Mouse (Mus musculus) naive thymus-derived CD4-positive, alpha-beta T cell, adult 5 months (primary cell): ENCODE measurements around the gene Copa. TPM values are rescaled to one million over a fixed set of nuclear protein-coding genes. Genes with fewer than 3 reads are reported as not detected.

Experiments
- polyA plus RNA-seq: library from polyadenylated mRNA; unstranded; fragments of 100-300 nt; shearing (Covaris generic); gene quantifications from one replicate; pipeline ENCODE4 v1.2.1, GENCODE M21; 2017

Gene Copa
- 199 TPM for polyA plus RNA-seq

GRCm38 (mm10) chr1:172082101-172082898 is at the start of gene Copa, which contains the start of gene Ncstn:
Gene Copa, plus strand, starts transcription at chr1:172082529.
Gene Ncstn, minus strand, starts transcription at chr1:172082795.

GRCm38 (mm10) chr1:172057491-172057921 is 24.8 kb upstream of the Copa start, which contains the start of gene Nhlh1:
Gene Nhlh1, minus strand, starts transcription at chr1:172057573.

GRCm38 (mm10) chr1:172126376-172127347 is 44.3 kb downstream of the Copa start, which contains the start of gene Pex19:
Gene Pex19, plus strand, starts transcription at chr1:172126755.

GRCm38 (mm10) chr1:172147835-172148278 is 65.5 kb downstream of the Copa start, which contains the start of gene Dcaf8:
Gene Dcaf8, plus strand, starts transcription at chr1:172148084.

Other genes with a start within 250 kb of the Copa start
- gene Cd84, start 242.8 kb upstream of the Copa start, polyA plus RNA-seq = 96.2 TPM
- gene Gm10521, start 186.9 kb upstream of the Copa start, polyA plus RNA-seq = not detected
- gene Slamf6, start 165.0 kb upstream of the Copa start, polyA plus RNA-seq = 235 TPM
- gene Vangl2, start 54.1 kb upstream of the Copa start, polyA plus RNA-seq = 1.4 TPM
- not detected for gene Nhlh1, start 25.0 kb upstream of the Copa start, polyA plus RNA-seq
- 102 TPM for gene Ncstn, start 266 bp downstream of the Copa start, polyA plus RNA-seq
- gene Pex19, start 44.2 kb downstream of the Copa start, polyA plus RNA-seq = 41.6 TPM
- gene Dcaf8, start 65.6 kb downstream of the Copa start, polyA plus RNA-seq = 132 TPM
- 102 TPM for gene Pea15a, start 124.3 kb downstream of the Copa start, polyA plus RNA-seq
- not detected for gene Casq1, start 137.3 kb downstream of the Copa start, polyA plus RNA-seq
- gene Atp1a4, start 175.9 kb downstream of the Copa start, polyA plus RNA-seq = not detected
- 26.6 TPM for gene Igsf8, start 179.1 kb downstream of the Copa start, polyA plus RNA-seq
- gene Atp1a2, start 215.5 kb downstream of the Copa start, polyA plus RNA-seq = not detected
- not detected for gene Kcnj9, start 246.8 kb downstream of the Copa start, polyA plus RNA-seq